Mouse (Mus musculus) erythroblast, embryonic 14.5 days (primary cell): ENCODE data around the gene Olfr1161.

Experiments
- GATA1 ChIP-seq: IDR thresholded peaks from 2 replicates; pipeline ENCODE4 v1.6.1; 2012; ENCODE audit warnings: low read length, inconsistent platforms, mixed read lengths
- TAL1 ChIP-seq: IDR thresholded peaks from 3 replicates; pipeline ENCODE4 v1.6.1; 2012; ENCODE audit warnings: low read length, inconsistent platforms, mixed read lengths

DNA sequence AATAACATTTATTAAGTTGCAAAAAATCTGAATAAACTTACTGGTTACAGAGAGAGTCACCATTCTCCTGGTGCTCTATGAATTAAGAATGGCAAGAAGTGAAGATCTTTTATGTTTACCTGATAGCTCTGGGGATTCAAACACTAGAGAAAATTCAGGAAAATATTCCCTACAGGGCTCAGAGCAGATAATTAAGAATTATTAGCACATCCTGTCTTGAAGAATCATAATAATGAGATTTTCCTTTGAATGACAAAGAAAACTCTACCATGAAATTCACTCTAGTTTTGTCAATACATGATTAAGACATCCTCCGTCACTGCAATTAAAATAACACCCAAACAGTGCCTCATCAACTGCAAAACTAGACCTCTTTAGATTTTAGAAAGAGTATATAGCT, 28.5 kb downstream of the Olfr1161 start, which contains the start of gene Olfr1162:
- TF ChIP-seq TAL1 (no peak), GATA1 (no peak)
